Mouse (Mus musculus): ENCODE measurements at regions not wholly inside any gene's neighbourhood (a gene's known extent, or its start where the extent isn't known, plus 50 kb on each side); places are given as distances from the start of the nearest gene placed in this dataset.

- TF ChIP-seq GATA1 (IDR thresholded peaks at IDR 0.05; ENCODE audit: borderline replicate concordance, low read length) (no peak), FLI1 (IDR thresholded peaks at IDR 0.05; ENCODE audit: low read length) (no peak)
Observed at GRCm38 (mm10) chr3:19045933-19046332, 582.5 kb downstream of the 1700064H15Rik start.
